Mouse (Mus musculus) embryonic facial prominence, embryonic 13.5 days (tissue): Measurements from ENCODE around the gene P2rx3. TPM values are rescaled to one million over a fixed set of nuclear protein-coding genes. Genes with fewer than 3 reads are reported as not detected.

Source experiments
- ATAC-seq: fragments of 200-750 bp; cut with Nextera tagmentation; 2 replicates; pipeline ENCODE4 v1.8.0; 2017; ENCODE audit warnings: low read depth; ENCODE audit not compliant: insufficient number of reproducible peaks, insufficient read depth, low FRiP score, low TSS enrichment
- H3K27ac ChIP-seq: fragments of 300-500 bp; sonication (generic); 2 replicates; pipeline ENCODE4 v1.5.1; 2015; ENCODE audit warnings: moderate library complexity, mild to moderate bottlenecking, inconsistent platforms
- H3K27me3 ChIP-seq: fragments of 300-500 bp; sonication (generic); 2 replicates; pipeline ENCODE4 v1.6.1; 2015; ENCODE audit warnings: mild to moderate bottlenecking, inconsistent platforms
- H3K36me3 ChIP-seq: fragments of 300-500 bp; sonication (generic); 2 replicates; pipeline ENCODE4 v1.6.1; 2015; ENCODE audit warnings: mild to moderate bottlenecking, inconsistent platforms
- H3K4me1 ChIP-seq: fragments of 300-500 bp; sonication (generic); 2 replicates; pipeline ENCODE4 v1.6.1; 2015; ENCODE audit warnings: inconsistent platforms
- H3K4me2 ChIP-seq: fragments of 300-500 bp; sonication (generic); 2 replicates; pipeline ENCODE4 v1.6.1; 2015; ENCODE audit warnings: moderate library complexity, mild to moderate bottlenecking, inconsistent platforms
- H3K4me3 ChIP-seq: fragments of 300-500 bp; sonication (generic); 2 replicates; pipeline ENCODE4 v1.5.1; 2015; ENCODE audit warnings: mild to moderate bottlenecking, inconsistent platforms
- H3K9ac ChIP-seq: fragments of 300-500 bp; sonication (generic); 2 replicates; pipeline ENCODE4 v1.6.1; 2015; ENCODE audit warnings: mild to moderate bottlenecking, inconsistent platforms
- H3K9me3 ChIP-seq: fragments of 300-500 bp; sonication (generic); 2 replicates; pipeline ENCODE4 v1.6.1; 2016; ENCODE audit warnings: inconsistent platforms
- WGBS: fragments of 180-500 bp; shearing (Covaris S2); methylation state at CpG from one replicate; pipeline ENCODE4 v1.1.7; 2015; ENCODE audit warnings: mixed read lengths; 5-methylcytosine and 5-hydroxymethylcytosine counted together
- polyA plus RNA-seq: library from polyadenylated mRNA; unstranded; fragments of >200 nt; fragmentation: Nextera tagmentation; extraction: Ambion mirVana; gene quantifications from 2 replicates; pipeline ENCODE4 v1.2.1, GENCODE M21; 2015

P2rx3 gene
- polyA plus RNA-seq, 1 experiment from 2014 or later, result 1.1 TPM

DNA sequence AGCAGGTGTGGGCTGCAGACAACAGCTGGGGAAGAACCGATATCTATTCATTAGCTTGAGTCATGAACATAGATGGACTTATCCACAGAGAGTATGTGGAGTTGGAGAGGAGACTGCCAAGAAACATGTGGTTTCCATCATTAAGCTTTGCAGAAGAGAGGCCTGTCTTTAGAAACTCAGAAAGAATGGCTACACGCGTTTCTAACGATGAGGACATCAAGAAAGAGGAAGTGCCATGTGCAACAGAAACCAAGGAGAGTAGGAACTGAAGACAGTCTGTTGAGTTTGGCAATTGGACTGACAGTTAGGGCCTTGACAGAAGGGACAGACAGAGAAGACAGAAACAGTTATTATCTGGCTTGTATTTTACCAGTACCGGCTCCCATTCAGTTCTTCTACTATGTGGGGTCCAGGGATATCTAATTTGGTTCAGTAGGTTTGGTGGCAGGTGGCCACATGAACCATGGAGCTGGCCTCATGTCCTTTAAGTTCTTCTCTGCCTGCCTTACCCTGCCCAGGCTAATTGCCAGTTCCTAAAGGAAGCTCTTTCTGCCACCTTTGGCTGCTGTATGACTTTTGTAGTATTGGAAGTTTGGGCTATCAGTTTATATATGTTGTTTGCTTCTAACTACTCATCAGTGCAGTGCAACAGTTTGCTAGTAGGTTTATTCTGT, 69.8 kb downstream of the P2rx3 start:
- Histone ChIP-seq H3K9ac (no peak overlapping the region), H3K36me3 (no peaks in the 10 kb centered on the region)
- ATAC-seq, result no peak

DNA sequence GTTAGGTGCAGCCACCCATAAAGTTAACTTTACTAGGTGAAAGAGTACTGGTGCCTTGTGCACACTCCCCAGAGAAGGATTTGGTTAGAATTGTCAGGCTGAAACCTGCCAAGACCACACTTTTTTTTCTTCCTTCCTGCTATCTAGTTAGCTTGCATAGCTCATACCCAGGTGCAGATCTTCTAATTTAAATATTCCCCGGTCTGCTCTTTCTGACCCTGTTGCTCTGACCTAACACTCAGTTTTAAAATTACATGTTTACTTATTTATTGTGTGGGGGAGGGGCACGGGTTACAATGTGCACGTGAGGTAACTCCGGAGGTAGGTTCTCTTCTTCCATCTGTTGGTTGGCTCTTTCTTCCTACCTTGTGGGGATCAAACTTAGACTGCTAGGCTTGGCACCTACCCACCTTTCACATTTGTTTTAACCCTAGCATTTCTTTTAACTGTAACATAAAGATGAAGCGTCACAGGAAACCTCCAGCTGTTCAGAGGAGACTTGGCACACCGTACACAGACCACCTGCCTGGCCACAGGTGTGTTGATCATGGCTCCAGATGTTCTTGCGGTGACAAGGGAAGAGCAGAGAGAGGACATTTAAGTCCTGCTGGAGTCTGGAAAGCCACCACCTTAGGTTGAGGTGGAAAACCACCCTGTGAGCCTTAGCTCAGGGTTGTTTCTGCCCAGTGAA, 73.0 kb downstream of the P2rx3 start:
- WGBS, result 86% methylated on average over 7 of the region's 7 CpGs
- no peak for ATAC-seq
- no peak overlapping the region for H3K4me2 ChIP-seq
- no peaks in the 10 kb centered on the region for H3K4me1 ChIP-seq
- H3K27ac ChIP-seq, result no peak overlapping the region
- H3K9ac ChIP-seq, result no peak overlapping the region
- H3K27me3 ChIP-seq, result no peaks in the 10 kb centered on the region
- H3K9me3 ChIP-seq, result no peaks in the 10 kb centered on the region
- no peaks in the 10 kb centered on the region for H3K36me3 ChIP-seq
- no peak overlapping the region for H3K4me3 ChIP-seq

More for the DNA sequence above, 69.8 kb downstream of the P2rx3 start:
- no peak overlapping the region for H3K4me2 ChIP-seq
- no peak overlapping the region for H3K4me3 ChIP-seq
- 77% methylated on average over 5 of the region's 5 CpGs for WGBS
- no peaks in the 10 kb centered on the region for H3K27me3 ChIP-seq
- no peaks in the 10 kb centered on the region for H3K9me3 ChIP-seq
- H3K4me1 ChIP-seq, result no peaks in the 10 kb centered on the region
- H3K27ac ChIP-seq, result no peak overlapping the region

DNA sequence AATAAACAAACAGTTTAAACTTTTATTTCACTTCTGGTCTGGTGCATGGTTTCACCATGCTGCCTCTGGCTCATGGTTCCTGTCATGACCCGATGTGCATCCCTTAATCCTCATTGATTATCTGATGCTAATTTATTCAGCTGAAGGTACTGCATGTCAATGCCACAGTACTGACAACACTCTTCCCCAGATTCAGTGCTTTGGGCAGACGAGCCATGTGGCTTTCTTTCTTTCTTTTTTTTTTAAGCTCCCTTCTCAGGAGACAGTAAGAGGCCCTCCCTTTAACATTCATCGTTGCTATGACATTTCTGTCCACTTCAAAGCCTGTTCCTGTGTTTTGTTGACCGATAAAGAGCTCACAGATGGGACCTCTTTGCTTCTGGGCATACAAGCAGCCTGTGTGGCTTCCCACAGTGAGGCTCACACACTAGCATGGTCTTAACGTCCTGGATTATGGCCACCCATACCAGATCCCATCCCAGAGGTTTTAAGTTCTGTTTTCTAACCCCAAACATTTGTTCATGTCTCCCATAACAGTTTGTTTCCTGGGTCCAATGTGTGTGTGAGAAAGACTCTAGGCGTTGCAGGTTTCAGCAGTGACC, 74.3 kb downstream of the P2rx3 start:
- no peak overlapping the region for H3K4me3 ChIP-seq
- WGBS, result 35% methylated on average over 6 of the region's 6 CpGs
- peaks cover 5% of the 10 kb centered on the region for H3K36me3 ChIP-seq
- H3K9me3 ChIP-seq, result no peaks in the 10 kb centered on the region
- H3K27me3 ChIP-seq, result no peaks in the 10 kb centered on the region
- no peak for ATAC-seq
- no peak overlapping the region for H3K27ac ChIP-seq
- no peak overlapping the region for H3K9ac ChIP-seq
- no peaks in the 10 kb centered on the region for H3K4me1 ChIP-seq
- no peak overlapping the region for H3K4me2 ChIP-seq

DNA sequence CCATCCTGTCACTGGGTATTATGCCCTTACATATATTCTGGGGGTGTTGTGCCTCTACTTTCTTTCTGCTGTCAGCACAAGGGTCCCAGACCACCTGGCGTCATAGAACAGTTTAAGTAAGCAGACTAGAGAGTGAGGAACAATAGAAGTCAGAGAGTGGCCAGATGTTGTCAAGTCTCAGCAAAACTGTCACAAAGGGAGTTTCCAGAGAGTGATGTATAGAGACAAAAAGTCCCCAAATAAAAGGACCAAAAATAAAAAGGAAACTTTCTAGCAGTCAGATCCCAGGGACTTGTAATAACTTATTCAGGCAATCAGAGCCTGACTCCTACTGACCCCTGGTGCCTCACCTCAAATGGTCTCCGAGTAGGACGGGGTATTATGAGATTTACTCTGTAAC, 75.4 kb downstream of the P2rx3 start:
- no peak overlapping the region for H3K9ac ChIP-seq
- H3K4me1 ChIP-seq, result no peaks in the 10 kb centered on the region
- 81% methylated on average over 3 of the region's 3 CpGs for WGBS
- ATAC-seq, result no peak
- no peaks in the 10 kb centered on the region for H3K27me3 ChIP-seq
- no peak overlapping the region for H3K4me3 ChIP-seq
- no peak overlapping the region for H3K27ac ChIP-seq
- no peaks in the 10 kb centered on the region for H3K9me3 ChIP-seq
- H3K4me2 ChIP-seq, result no peak overlapping the region
- H3K36me3 ChIP-seq, result peaks cover 15% of the 10 kb centered on the region

DNA sequence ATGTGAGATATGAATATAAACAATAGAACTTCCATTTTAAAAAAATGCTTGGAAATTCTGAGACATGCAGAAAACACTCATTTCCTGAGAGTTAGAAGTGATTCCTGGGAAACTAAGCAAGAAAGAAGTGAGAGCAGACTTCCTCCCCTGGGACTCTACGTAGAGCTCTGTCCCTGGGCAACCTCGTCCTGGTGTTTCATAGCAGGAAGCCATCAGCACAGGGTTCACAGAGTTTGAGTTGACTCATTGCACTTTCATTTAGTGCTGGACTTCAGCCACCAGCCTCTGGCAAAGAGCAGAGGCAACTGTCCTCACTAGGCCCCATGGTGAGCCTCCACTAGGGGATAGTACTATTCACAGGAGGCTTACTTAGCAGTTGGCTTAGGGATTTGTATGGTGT, 76.0 kb downstream of the P2rx3 start:
- Histone ChIP-seq H3K4me1 (no peaks in the 10 kb centered on the region), H3K36me3 (peaks cover 21% of the 10 kb centered on the region), H3K27me3 (no peaks in the 10 kb centered on the region), H3K4me3 (no peak overlapping the region), H3K27ac (no peak overlapping the region), H3K9ac (no peak overlapping the region), H3K9me3 (no peaks in the 10 kb centered on the region), H3K4me2 (no peak overlapping the region)
- no peak for ATAC-seq
- 67% methylated on average over 2 of the region's 2 CpGs for WGBS

DNA sequence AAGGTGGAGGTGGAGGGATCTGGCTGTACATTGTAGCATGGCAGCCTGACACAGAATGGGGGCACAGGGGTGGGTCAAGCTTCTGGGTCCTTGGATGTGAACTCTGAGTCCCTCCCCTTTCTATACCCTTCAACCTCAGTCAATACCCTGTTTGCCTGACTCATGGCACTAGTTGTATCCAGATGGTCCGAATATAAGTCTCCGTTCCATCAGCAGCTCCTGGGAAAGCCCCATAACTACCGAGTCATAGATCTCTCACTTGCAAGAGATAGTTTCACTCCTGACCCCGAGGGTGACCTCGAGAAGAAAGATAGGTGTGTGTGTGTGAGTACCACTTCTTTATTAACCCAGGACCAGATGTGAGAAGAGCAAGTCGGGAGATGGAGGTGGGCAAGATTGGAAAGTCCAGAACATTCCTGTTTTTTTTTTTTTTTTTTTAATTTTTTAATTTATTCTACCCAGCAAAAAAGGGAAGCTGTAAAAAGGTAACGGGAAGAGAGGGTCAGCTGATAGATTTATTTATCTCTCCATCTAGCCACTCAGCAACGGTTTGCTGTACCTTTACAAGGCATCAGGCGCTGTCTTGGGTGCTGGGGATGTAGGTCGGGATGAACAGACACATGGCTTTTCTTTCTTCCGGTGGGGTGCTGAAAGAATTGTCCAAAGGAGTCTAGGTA, 78.5 kb downstream of the P2rx3 start:
- no peak overlapping the region for H3K27ac ChIP-seq
- peaks cover 37% of the 10 kb centered on the region for H3K36me3 ChIP-seq
- H3K4me2 ChIP-seq, result no peak overlapping the region
- ATAC-seq, result no peak
- H3K9ac ChIP-seq, result no peak overlapping the region
- 89% methylated on average over 11 of the region's 11 CpGs for WGBS
- H3K4me3 ChIP-seq, result no peak overlapping the region
- H3K27me3 ChIP-seq, result no peaks in the 10 kb centered on the region
- H3K4me1 ChIP-seq, result no peaks in the 10 kb centered on the region
- no peaks in the 10 kb centered on the region for H3K9me3 ChIP-seq

DNA sequence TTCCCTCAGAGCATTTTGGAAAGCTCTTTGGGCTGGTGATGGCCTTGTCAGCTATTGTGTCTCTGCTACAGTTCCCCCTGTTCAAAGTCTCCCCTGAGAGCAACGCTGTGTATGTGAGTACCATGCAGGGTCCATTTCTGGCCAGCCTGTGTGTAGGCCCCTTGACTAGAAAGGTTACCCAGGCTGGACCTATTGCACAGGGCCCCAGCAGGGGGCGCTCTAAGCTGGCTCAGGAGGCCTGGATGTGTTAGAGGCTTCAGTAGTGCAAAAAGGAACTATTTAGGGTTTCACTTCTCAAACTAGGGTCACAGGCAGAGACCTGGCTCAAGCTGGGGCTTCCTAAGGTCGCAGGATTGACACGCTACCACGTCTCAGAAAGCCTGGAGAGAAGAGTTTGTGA, 81.0 kb downstream of the P2rx3 start:
- Histone ChIP-seq H3K4me2 (no peak overlapping the region), H3K9ac (no peak overlapping the region), H3K36me3 (peaks cover 59% of the 10 kb centered on the region), H3K27ac (no peak overlapping the region), H3K9me3 (no peaks in the 10 kb centered on the region), H3K4me1 (no peaks in the 10 kb centered on the region), H3K4me3 (no peak overlapping the region), H3K27me3 (no peaks in the 10 kb centered on the region)
- no peak for ATAC-seq
- WGBS, result 58% methylated on average over 5 of the region's 5 CpGs

DNA sequence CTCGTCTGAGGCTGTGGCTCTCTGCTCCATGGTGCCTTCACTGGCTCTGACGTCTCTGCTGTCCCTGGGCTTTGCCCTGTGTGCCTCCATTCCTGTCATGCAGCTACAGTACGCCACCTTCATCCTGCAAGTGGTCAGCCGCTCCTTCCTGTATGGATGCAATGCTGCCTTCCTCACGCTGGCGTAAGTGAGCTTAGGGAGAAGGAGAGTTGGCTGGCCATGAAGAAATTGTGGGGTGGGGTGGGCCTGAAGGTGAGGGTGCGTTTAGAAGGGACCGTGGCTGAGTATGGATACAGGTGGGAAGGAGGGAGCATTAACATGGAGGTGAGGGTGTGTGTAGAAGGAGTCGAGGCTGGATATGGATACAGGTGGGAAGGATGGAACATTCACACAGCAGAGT, 81.8 kb downstream of the P2rx3 start:
- Histone ChIP-seq H3K4me2 (no peak overlapping the region), H3K9ac (no peak overlapping the region), H3K4me3 (no peak overlapping the region), H3K9me3 (no peaks in the 10 kb centered on the region), H3K36me3 (peaks cover 67% of the 10 kb centered on the region), H3K27ac (no peak overlapping the region), H3K4me1 (no peaks in the 10 kb centered on the region), H3K27me3 (no peaks in the 10 kb centered on the region)
- no peak for ATAC-seq
- 88% methylated on average over 9 of the region's 9 CpGs for WGBS

DNA sequence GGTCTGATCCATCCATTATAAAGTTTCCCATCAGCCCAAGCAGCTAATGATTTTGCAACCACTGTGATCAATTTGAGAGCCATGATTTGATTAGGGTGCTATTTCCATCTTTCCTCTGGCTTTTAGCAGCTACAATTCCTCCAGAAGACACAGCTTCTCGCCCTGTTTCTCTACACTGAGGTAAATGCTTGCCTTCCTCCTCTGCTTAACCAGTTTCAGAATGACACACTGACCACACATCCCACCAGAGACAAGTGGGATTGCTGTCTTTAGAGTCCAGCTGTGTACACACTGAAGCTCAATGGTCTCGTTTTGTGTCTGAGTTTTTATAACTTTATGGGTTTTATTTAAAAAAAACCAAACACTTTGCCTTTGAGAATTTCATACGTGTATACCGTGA, 84.6 kb downstream of the P2rx3 start:
- 82% methylated on average over 4 of the region's 4 CpGs for WGBS
- no peak overlapping the region for H3K4me3 ChIP-seq
- ATAC-seq, result no peak
- no peak overlapping the region for H3K4me2 ChIP-seq
- no peak overlapping the region for H3K9ac ChIP-seq
- H3K27ac ChIP-seq, result no peak overlapping the region
- H3K9me3 ChIP-seq, result no peaks in the 10 kb centered on the region
- peaks cover 84% of the 10 kb centered on the region for H3K36me3 ChIP-seq
- H3K27me3 ChIP-seq, result no peaks in the 10 kb centered on the region
- H3K4me1 ChIP-seq, result no peaks in the 10 kb centered on the region

DNA sequence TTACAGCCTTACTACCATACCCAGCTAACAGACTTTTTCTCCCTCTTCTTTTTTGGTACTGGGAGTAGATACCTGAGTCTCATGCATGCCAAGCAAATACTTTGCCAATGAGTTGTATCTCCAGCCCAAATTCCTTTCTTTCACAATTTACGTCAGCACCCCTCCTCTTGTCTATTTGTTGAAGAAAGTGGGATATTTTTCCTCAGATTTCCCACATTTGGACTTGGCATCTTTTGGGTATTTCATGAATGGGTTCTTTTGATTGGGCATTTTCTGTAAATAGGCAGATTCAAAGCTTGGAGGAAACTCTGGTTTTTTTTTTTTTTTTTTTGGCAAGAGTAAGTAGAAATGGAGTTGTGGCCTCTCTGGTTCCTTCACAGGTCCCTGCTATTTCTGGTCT, 85.0 kb downstream of the P2rx3 start:
- Histone ChIP-seq H3K36me3 (peaks cover 84% of the 10 kb centered on the region), H3K4me1 (no peaks in the 10 kb centered on the region), H3K9ac (no peak overlapping the region), H3K27me3 (no peaks in the 10 kb centered on the region), H3K4me3 (no peak overlapping the region), H3K4me2 (no peak overlapping the region), H3K27ac (no peak overlapping the region), H3K9me3 (no peaks in the 10 kb centered on the region)
- 92% methylated on average over 1 of the region's 1 CpGs for WGBS
- no peak for ATAC-seq

DNA sequence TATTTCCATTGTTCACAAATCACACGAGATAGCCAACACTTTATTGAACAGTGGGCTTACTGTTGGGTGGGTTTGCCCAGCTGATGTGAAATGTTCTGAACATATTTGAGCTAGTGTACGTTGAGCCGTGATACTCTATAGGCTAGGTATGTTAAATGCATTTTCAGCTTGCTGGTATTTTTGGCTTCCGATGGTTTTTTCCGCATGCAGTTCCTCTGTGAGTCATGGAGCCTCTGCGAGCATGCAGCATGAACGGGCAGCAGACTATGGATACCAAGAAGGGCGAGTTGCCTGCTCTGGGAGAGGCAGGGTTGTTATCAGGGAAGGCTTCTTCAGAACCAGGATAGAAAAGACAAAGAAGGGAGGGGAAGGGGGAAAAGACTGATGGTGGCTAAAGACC, 86.2 kb downstream of the P2rx3 start:
- H3K4me2 ChIP-seq, result no peak overlapping the region
- no peaks in the 10 kb centered on the region for H3K4me1 ChIP-seq
- no peak overlapping the region for H3K27ac ChIP-seq
- no peaks in the 10 kb centered on the region for H3K9me3 ChIP-seq
- 89% methylated on average over 8 of the region's 8 CpGs for WGBS
- no peak overlapping the region for H3K4me3 ChIP-seq
- H3K9ac ChIP-seq, result no peak overlapping the region
- H3K36me3 ChIP-seq, result peaks cover 84% of the 10 kb centered on the region
- ATAC-seq, result no peak
- no peaks in the 10 kb centered on the region for H3K27me3 ChIP-seq

DNA sequence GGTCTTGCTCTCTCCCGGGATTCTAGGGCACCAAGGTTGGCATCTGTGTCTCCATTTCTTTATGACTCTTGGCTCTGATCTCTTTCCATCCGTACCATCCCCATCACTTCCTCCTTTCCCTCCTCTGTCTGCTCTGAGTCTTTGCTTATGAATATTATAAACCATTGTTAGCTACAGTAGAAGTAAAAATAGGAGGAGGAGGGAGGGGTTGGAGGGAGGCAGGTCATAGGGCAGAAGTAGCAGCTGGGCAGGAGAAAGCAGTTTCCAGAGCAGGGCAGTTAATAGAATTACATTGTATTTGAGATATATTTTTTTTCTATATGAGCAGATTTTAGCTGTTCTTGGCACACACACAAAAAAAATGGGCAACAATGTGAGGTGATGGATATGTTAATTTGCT, 88.5 kb downstream of the P2rx3 start:
- 95% methylated on average over 2 of the region's 2 CpGs for WGBS

More for the DNA sequence above, 88.5 kb downstream of the P2rx3 start:
- H3K27ac ChIP-seq, result no peak overlapping the region
- H3K27me3 ChIP-seq, result no peaks in the 10 kb centered on the region
- H3K9me3 ChIP-seq, result no peaks in the 10 kb centered on the region
- H3K4me1 ChIP-seq, result no peaks in the 10 kb centered on the region
- no peak overlapping the region for H3K9ac ChIP-seq
- no peak for ATAC-seq
- no peak overlapping the region for H3K4me2 ChIP-seq
- no peak overlapping the region for H3K4me3 ChIP-seq
- peaks cover 81% of the 10 kb centered on the region for H3K36me3 ChIP-seq
